Mouse (Mus musculus) layer of hippocampus, adult 9-11 months (tissue): ENCODE data around the gene Olfr984.

Source experiments
- DNase-seq: peaks from one replicate; pipeline ENCODE4 v3.0.0; 2022

The Olfr984 gene

DNA sequence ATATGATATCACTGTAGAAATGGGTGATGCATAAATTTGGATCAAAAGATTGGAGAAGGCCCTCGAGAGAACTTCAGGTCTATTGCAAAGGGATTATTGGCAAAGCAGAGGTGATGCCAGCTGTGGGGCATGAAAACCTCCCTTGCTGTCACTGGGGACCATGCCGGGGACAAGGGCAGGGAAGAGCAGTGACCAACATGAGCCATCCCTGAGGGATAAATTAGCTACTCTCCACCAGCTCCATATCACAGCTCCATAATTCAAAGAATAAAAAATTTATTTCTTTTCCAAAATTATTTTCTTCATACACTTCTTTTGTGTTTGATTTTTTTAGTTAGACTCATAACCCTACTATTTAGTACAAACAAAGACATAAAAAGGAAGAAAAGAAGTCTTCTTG lies at the start of gene Olfr984:
Olfr984 (minus strand) TSS at position 101 of the 400 bp plus-strand sequence.
- no peak for DNase-seq

DNA sequence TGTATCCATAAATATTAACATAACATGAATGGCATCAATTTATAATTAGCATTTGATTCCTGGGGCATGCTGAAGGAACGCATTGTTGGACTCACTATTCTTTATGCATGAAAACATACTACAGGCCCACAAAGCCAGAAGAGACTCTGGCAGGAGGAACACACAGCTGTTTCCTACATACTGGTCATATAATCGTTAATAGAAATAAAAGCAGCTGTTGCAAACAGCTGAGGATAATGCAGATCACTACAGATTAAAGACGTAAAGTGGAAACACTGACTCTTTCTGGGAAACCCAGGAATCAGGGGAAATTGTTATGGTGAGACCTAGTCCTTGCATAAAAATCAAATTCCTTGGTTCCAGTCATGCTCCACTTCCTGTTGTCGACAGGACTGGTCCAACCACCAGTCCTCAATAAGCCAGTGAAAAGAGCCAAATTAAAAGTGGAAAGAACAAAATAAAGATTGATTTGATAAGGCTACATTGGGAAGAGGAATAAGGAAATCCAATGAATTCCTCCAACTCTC lies 41.2 kb upstream of the Olfr984 start:
- no peak for DNase-seq

DNA sequence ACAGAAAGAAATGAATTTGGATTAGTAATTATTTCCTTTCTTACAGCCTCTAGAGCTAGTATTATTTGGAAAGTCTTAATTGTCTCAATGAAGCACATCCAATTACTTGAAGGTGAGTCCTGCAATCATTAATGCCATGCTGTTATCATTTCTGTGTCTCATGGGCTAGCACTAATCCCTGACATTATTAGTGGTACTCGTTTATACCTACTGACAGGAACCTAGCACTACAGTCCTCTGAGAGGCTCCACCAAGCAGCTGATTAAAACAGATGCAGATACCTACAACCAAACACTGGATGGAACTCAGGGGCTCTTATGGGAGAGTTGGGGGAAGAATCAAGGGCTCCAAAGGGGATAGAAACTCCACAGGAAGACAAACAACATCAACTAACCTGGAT lies 27.5 kb upstream of the Olfr984 start:
- DNase-seq, result no peak

DNA sequence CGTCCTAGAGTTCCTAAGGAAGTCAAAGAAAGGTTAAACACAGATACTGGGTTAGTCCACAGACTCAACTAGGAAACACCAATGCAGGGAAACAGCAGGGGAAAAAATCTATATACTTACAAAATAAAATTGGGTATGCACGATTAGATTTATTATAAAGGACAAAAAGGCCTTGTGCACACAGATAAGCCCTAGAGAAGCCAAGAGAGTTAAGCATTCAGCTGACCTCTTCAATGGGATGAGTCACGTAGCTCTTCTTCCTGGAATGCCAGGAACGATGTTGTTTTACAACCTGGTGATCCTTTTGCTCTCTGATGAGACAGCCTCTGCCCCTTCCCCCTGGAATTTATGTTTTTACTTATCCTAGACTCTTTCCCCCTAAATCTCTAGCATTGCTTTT lies 25.5 kb upstream of the Olfr984 start:
- no peak for DNase-seq

DNA sequence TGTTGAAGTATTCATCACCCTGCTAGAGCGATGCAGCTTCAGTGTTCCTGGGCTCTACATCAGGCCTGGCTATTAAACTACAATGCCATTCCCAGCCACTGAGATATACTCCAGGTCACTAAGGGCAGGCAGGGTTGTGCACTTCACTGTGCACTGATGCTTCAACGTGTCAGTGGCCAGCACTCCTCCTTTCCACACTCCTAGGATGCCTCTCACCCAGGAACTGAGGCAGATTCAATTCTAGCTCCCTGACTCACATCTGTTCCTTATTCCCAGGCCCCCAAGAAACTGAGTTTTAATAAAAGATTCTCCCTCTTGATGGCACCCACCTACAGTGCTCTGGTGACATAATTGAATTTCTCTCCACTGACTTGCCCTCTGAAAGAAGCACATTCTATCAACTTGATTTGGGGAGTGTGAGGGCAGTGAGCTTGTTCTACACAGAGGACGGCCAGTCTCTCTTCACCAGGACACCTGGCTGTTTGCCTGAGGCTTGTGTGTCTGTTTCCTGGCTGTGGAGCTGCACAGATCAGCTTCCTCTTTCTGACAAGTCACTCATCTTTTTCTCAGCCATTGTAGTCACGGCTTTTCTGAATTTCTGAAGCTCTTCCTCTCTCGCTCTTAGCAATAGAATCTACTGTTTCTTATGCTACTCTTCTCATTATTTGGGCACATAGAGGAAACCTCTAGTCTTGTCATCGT lies 23.1 kb upstream of the Olfr984 start:
- no peak for DNase-seq

DNA sequence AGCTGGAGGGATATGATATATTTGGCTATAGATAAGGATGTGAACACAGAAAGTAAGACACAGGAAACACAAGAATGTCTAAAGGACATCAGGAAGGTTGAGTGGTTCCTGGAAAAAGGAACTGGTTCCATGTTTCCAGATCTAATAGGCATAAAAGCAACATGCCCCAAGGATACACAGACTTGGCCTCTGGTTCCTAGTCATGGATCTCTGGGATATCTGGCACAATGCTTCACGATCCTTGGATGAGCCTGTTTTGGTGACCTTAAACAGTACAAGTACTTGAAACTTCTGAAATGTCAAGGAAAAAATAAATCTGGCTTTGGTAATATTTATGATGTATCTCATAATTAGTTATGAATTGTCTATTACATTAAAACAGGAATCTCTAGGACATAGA lies 16.6 kb upstream of the Olfr984 start:
- no peak for DNase-seq

- no peak for DNase-seq
Observed at GRCm38 (mm10) chr9:40130084-40130483, 16.1 kb upstream of the Olfr984 start, which contains the start of gene Olfr985. Gene Olfr985, minus strand, starts transcription at chr9:40130184.

GRCm38 (mm10) chr9:40117287-40117659 lies 3.3 kb upstream of the Olfr984 start:
- DNase-seq, result no peak

DNA sequence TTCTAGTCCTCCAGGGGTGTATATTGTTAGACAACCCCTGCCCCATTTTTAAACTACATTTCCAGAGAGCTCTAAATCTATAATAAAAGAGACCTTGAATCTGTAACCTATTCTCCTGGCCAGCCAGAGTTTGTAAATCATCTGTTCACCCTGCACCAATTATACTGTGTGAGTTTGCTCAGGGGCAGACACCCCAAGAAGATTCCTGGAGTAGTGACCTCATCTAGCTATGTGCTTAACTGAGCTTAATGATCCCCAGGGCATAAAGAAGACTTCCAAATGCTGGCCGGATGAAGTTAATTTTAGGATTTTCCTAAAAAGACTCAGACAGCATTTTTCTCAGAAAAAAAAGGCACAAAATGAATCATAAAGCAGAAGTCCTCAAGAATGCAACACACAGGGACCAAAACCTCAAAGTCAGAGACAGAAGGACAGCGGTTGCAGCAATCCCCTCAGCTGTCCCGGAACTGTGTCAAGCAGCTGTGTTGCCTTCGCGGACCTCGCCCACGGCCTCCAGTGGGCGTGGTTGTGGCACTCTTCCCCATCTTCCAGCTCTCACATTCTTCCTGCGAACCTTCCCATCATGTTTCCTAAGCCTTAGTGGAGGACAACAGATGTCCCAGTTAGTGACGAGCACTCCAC lies 2.8 kb upstream of the Olfr984 start:
- DNase-seq, result no peak

DNA sequence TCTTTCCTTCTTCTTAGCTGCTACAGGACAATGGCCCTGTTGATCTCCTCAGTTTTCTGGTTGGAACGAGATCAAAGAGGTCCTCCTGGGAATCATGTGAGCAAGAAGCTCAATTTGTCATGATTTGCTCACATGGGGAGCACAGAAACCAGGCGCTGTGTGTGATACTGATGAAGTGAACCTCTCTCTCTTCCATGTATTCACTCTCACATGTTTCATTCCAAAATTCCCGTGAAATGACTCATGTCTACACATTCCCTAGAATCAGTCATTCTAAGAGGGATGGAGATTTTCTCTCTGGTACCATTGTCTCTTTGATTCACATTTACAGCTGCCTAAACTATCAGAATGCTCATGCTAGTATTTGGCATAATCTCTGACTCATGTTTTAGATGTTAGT lies 19.2 kb downstream of the Olfr984 start:
- no peak for DNase-seq

DNA sequence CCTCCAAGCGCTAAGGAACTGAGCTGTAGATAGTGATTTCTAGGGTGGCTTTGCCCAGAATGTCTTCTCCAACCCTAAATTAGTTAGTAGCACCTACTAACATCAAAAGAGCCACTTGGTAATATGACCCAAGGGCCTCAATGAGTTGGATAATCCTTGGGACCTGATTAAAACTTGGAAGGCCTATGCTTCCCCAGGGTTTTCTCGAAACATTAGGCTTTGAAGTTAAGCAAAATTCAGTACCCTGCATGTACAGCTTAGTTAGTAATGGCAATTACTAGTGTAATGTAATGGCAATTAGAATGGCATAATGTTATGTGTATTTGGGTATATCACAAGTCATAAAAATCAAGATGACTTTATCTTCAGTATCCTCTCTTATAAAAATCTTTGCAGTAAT lies 20.5 kb downstream of the Olfr984 start, which contains the start of gene Olfr983:
Olfr983 (minus strand) TSS at position 101 of the 400 bp plus-strand sequence.
- no peak for DNase-seq

- DNase-seq, result no peak
Observed at GRCm38 (mm10) chr9:40073529-40073928, 40.5 kb downstream of the Olfr984 start, which contains the start of gene Olfr982. Gene Olfr982, plus strand, starts transcription at chr9:40073829.

- no peak for DNase-seq
Observed at GRCm38 (mm10) chr9:40050138-40050537, 63.9 kb downstream of the Olfr984 start.
